Mouse (Mus musculus) E14TG2a.4 (cell line): ENCODE data around the gene Ubl5.

Experiments used
- CTCF ChIP-seq: conservative IDR thresholded peaks from 2 replicates; pipeline ENCODE4 v1.5.1; 2014; ENCODE audit warnings: low read length
- NANOG ChIP-seq: IDR thresholded peaks from 2 replicates; pipeline ENCODE4 v1.6.1; 2014; ENCODE audit warnings: borderline replicate concordance, low read length, mixed read lengths
- POU5F1 ChIP-seq: IDR thresholded peaks from 2 replicates; pipeline ENCODE4 v1.6.1; 2014; ENCODE audit warnings: low read length, borderline replicate concordance

DNA sequence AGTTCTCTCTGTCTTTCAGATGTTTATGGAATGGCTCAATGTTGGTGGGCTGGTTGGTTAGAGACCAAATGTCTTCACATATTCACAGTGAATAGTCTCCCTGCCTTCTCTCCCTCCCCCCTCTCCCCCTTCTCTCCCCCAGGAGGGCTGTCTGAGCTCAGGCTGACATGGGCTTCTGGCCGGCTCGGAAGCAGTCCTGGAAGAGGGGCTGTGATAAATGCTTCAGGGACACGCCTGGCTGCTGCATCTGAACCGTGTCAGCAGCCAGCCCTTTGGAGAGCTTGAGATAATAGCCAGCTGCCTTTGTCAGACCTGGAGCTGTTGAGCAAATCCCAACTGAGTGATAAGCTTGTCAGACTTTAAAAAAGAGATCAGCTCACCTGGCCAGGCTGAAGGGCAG lies 47.2 kb downstream of the Ubl5 start:
- TF ChIP-seq CTCF (no peak), POU5F1 (no peak), NANOG (no peak)
